Comparison of ENCODE assay signal across 21 mouse cellular contexts in genomic region chr6:17054781-17055180, GRCm38 (mm10).
"Had no signal": no experiment of that assay in that cellular context is flagged by ENCODE, and none has a peak within 500 bp of the region (broad histone marks: within the 10 kb centered on the region; RNA-seq: fewer than 3 reads in every experiment).

No protein-coding gene starts in this region.

- H3K27me3 ChIP-seq: kidney, embryonic 15.5 days; limb, embryonic 15.5 days; megakaryocyte, embryonic 14.5 days; midbrain, embryonic 13.5 days; neural tube, embryonic 13.5 days had no signal

- H3K9me3 ChIP-seq: kidney, embryonic 15.5 days; limb, embryonic 15.5 days; megakaryocyte, embryonic 14.5 days; midbrain, embryonic 10.5 days; midbrain, embryonic 13.5 days; neural tube, embryonic 13.5 days had no signal

- H3K4me3 ChIP-seq: kidney, embryonic 15.5 days; layer of hippocampus, adult 2 months; limb, embryonic 15.5 days; megakaryocyte, embryonic 14.5 days; midbrain, embryonic 10.5 days; midbrain, embryonic 13.5 days; myocyte; neural tube, embryonic 13.5 days had no signal

- H3K27ac ChIP-seq: kidney, embryonic 15.5 days; layer of hippocampus, adult 2 months; limb, embryonic 15.5 days; liver, embryonic 14.5 days; midbrain, embryonic 10.5 days; midbrain, embryonic 13.5 days; neural tube, embryonic 13.5 days had no signal

- H3K4me1 ChIP-seq: limb, embryonic 15.5 days; midbrain, embryonic 10.5 days; midbrain, embryonic 13.5 days; neural tube, embryonic 13.5 days had no signal

- H3K9ac ChIP-seq: kidney, embryonic 15.5 days; limb, embryonic 15.5 days; liver, embryonic 14.5 days; liver, postnatal 0 days; lung, embryonic 14.5 days; midbrain, embryonic 13.5 days; neural tube, embryonic 13.5 days had no signal

- H3K4me2 ChIP-seq: kidney, embryonic 15.5 days; limb, embryonic 15.5 days; liver, embryonic 11.5 days; lung, embryonic 14.5 days; midbrain, embryonic 13.5 days; neural tube, embryonic 13.5 days had no signal

- H3K36me3 ChIP-seq: kidney, embryonic 15.5 days; limb, embryonic 15.5 days; midbrain, embryonic 10.5 days; midbrain, embryonic 13.5 days; neural tube, embryonic 13.5 days had no signal

- ATAC-seq: liver, postnatal 0 days; lung, postnatal 0 days; midbrain, embryonic 13.5 days; midbrain, embryonic 16.5 days had no signal

- DNase-seq: kidney, postnatal 10 days; kidney, postnatal 4 days; layer of hippocampus, adult 9-11 months; liver, postnatal 0 days; lung, embryonic 14.5 days; retina, postnatal 1 day; right cerebral cortex, postnatal 25 days; thymus, adult 18-20 months; thymus, postnatal 36 days had no signal
